Mouse (Mus musculus) forebrain, embryonic 10.5 days (tissue): Measurements from ENCODE around the gene Hyal1. TPM values are rescaled to one million over a fixed set of nuclear protein-coding genes. Genes with fewer than 3 reads are reported as not detected.

Experiments
- polyA plus RNA-seq: library from polyadenylated mRNA; unstranded; fragments of >200 nt; fragmentation: Nextera tagmentation; extraction: Ambion mirVana; gene quantifications from 2 replicates; pipeline ENCODE4 v1.2.1, GENCODE M21; 2016

Hyal1 gene
- polyA plus RNA-seq, 1 experiment from 2014 or later: 6.8 TPM

Other genes starting within 250 kb of the Hyal1 start
- 13.5 and 13.7 TPM in 2 replicates for gene Hemk1, start 238.6 kb upstream of the Hyal1 start, polyA plus RNA-seq
- 1.0 and 1.6 TPM in 2 replicates for gene 6430571L13Rik, start 236.3 kb upstream of the Hyal1 start, polyA plus RNA-seq
- 1.0 and 1.2 TPM in 2 replicates for gene Cacna2d2, start 177.3 kb upstream of the Hyal1 start, polyA plus RNA-seq
- 33.0 and 35.8 TPM in 2 replicates for gene Tmem115, start 43.0 kb upstream of the Hyal1 start, polyA plus RNA-seq
- 20.4 and 21.0 TPM in 2 replicates for gene Cyb561d2, start 34.7 kb upstream of the Hyal1 start, polyA plus RNA-seq
- gene Nprl2, start 34.7 kb upstream of the Hyal1 start, polyA plus RNA-seq: 36.7 and 37.3 TPM in 2 replicates
- 0.74 and 1.4 TPM in 2 replicates for gene Zmynd10, start 29.6 kb upstream of the Hyal1 start, polyA plus RNA-seq
- gene Rassf1, start 25.4 kb upstream of the Hyal1 start, polyA plus RNA-seq: 57.4 and 59.6 TPM in 2 replicates
- 73.3 and 74.1 TPM in 2 replicates for gene Tusc2, start 13.7 kb upstream of the Hyal1 start, polyA plus RNA-seq
- 147 TPM in 2 replicates for gene Hyal2, start 9.0 kb upstream of the Hyal1 start, polyA plus RNA-seq
- 13.9 and 17.9 TPM in 2 replicates for gene Naa80, start 2.0 kb downstream of the Hyal1 start, polyA plus RNA-seq
- gene Hyal3, start 3.9 kb downstream of the Hyal1 start, polyA plus RNA-seq: 0.42 and 0.47 TPM in 2 replicates
- gene Ifrd2, start 10.7 kb downstream of the Hyal1 start, polyA plus RNA-seq: 58.6 and 66.8 TPM in 2 replicates
- 1.4 and 2.0 TPM in 2 replicates for gene Sema3b, start 32.3 kb downstream of the Hyal1 start, polyA plus RNA-seq
- gene Gnai2, start 58.4 kb downstream of the Hyal1 start, polyA plus RNA-seq: 526 and 533 TPM in 2 replicates
- 8.8 and 9.0 TPM in 2 replicates for gene Slc38a3, start 92.6 kb downstream of the Hyal1 start, polyA plus RNA-seq
- 3.9 and 4.1 TPM in 2 replicates for gene Gnat1, start 102.8 kb downstream of the Hyal1 start, polyA plus RNA-seq
- 10.0 and 11.2 TPM in 2 replicates for gene Sema3f, start 133.5 kb downstream of the Hyal1 start, polyA plus RNA-seq
- 185 and 192 TPM in 2 replicates for gene Rbm5, start 194.1 kb downstream of the Hyal1 start, polyA plus RNA-seq